ENCODE assay signal across 10 mouse cellular contexts in genomic region chr7:92765426-92765825, GRCm38 (mm10). TPM values are rescaled to one million over a fixed set of nuclear protein-coding genes. Genes with fewer than 3 reads are reported as not detected.
DNase-seq lines count a peak whose midpoint lies in the region; ATAC-seq and TF ChIP-seq lines count a peak whose summit lies in the region.
"Had no signal": no experiment of that assay in that cellular context is flagged by ENCODE, and none has a peak within 500 bp of the region (broad histone marks: within the 10 kb centered on the region; RNA-seq: fewer than 3 reads in every experiment).

No protein-coding gene starts in this region.

- H3K4me2 ChIP-seq in forebrain, embryonic 14.5 days (ENCODE audit: low read length), result no peak overlapping the region
- no peak overlapping the region for H3K4me2 ChIP-seq in forebrain, embryonic 11.5 days (ENCODE audit: low read depth, low read length, severe bottlenecking)
- no peak overlapping the region for H3K4me2 ChIP-seq in heart, embryonic 16.5 days (ENCODE audit: low read depth, low read length)
- H3K4me2 ChIP-seq: midbrain, embryonic 12.5 days had no signal

- no peak overlapping the region for H3K9ac ChIP-seq in forebrain, embryonic 14.5 days (ENCODE audit: low read length)
- no peak overlapping the region for H3K9ac ChIP-seq in forebrain, embryonic 11.5 days (ENCODE audit: low read length)
- no peak overlapping the region for H3K9ac ChIP-seq in heart, embryonic 16.5 days (ENCODE audit: low read length)
- H3K9ac ChIP-seq: liver, embryonic 14.5 days; midbrain, embryonic 12.5 days had no signal

- intact Hi-C loops in left cerebral cortex, postnatal 4 days (cut with DNase I), result no loop called here

- H3K36me3 ChIP-seq in forebrain, embryonic 14.5 days (ENCODE audit: control insufficient read depth, insufficient read depth, low read length), result no peaks in the 10 kb centered on the region
- H3K36me3 ChIP-seq in forebrain, embryonic 11.5 days (ENCODE audit: control insufficient read depth, insufficient read depth, low read length), result no peaks in the 10 kb centered on the region
- H3K36me3 ChIP-seq in heart, embryonic 16.5 days (ENCODE audit: control insufficient read depth, insufficient read depth), result no peaks in the 10 kb centered on the region
- H3K36me3 ChIP-seq: midbrain, embryonic 12.5 days had no signal

- DNase-seq in forebrain, embryonic 14.5 days (ENCODE audit: low spot score), result peak; percentile 42
- no peak for DNase-seq in forebrain, embryonic 11.5 days (ENCODE audit: low spot score)
- DNase-seq in left cerebral cortex, postnatal 4 days, result peak; percentile 65
- DNase-seq in left cerebral cortex, adult 18-20 months (ENCODE audit: low spot score in 2 of 2), result no peak
- DNase-seq in brain, embryonic 14.5 days (ENCODE audit: low read depth), result peak; percentile 33
- DNase-seq in ovary, postnatal 36 days (ENCODE audit: low spot score), result no peak
- DNase-seq in thymus, postnatal 4 days, result no peak

- TF ChIP-seq POLR2A in brain, embryonic 14.5 days (IDR thresholded peaks at IDR 0.05; ENCODE audit: borderline replicate concordance, extremely low read depth, insufficient read depth, insufficient read length, poor library complexity, severe bottlenecking), result no peak

- no peak for TF ChIP-seq CTCF in brain, embryonic 14.5 days (IDR thresholded peaks at IDR 0.05; ENCODE audit: borderline replicate concordance, extremely low read depth, insufficient read depth, insufficient read length)

- H3K9me3 ChIP-seq in forebrain, embryonic 14.5 days (replicated peaks; ENCODE audit: control insufficient read depth, low read length), result no peaks in the 10 kb centered on the region
- H3K9me3 ChIP-seq in forebrain, embryonic 11.5 days (ENCODE audit: control insufficient read depth, low read length), result no peaks in the 10 kb centered on the region
- no peaks in the 10 kb centered on the region for H3K9me3 ChIP-seq in heart, embryonic 16.5 days (replicated peaks; ENCODE audit: control insufficient read depth, low read length)
- H3K9me3 ChIP-seq: midbrain, embryonic 12.5 days had no signal

- no peak overlapping the region for H3K27ac ChIP-seq in forebrain, embryonic 14.5 days (ENCODE audit: low read depth, low read length)
- H3K27ac ChIP-seq in forebrain, embryonic 11.5 days (ENCODE audit: low read depth, low read length), result no peak overlapping the region
- no peak overlapping the region for H3K27ac ChIP-seq in heart, embryonic 16.5 days (ENCODE audit: low read length)
- H3K27ac ChIP-seq: liver, embryonic 14.5 days; midbrain, embryonic 12.5 days had no signal

- H3K4me3 ChIP-seq in forebrain, embryonic 14.5 days (ENCODE audit: low read depth, low read length), result no peak overlapping the region
- no peak overlapping the region for H3K4me3 ChIP-seq in forebrain, embryonic 11.5 days (ENCODE audit: low read depth, low read length)
- H3K4me3 ChIP-seq in heart, embryonic 16.5 days (ENCODE audit: low read length), result no peak overlapping the region
- H3K4me3 ChIP-seq: midbrain, embryonic 12.5 days had no signal

- H3K27me3 ChIP-seq in forebrain, embryonic 14.5 days (replicated peaks; ENCODE audit: control insufficient read depth, insufficient read depth, low read length), result no peaks in the 10 kb centered on the region
- H3K27me3 ChIP-seq in forebrain, embryonic 11.5 days (ENCODE audit: control insufficient read depth, insufficient read depth, low read length), result no peaks in the 10 kb centered on the region
- H3K27me3 ChIP-seq in heart, embryonic 16.5 days (ENCODE audit: control insufficient read depth, insufficient read depth, low read length), result no peaks in the 10 kb centered on the region
- H3K27me3 ChIP-seq: midbrain, embryonic 12.5 days had no signal

- 0 out of 2 replicates have a peak, but pooled peaks have one; percentile 57 for ATAC-seq in forebrain, embryonic 14.5 days
- no peak for ATAC-seq in forebrain, embryonic 11.5 days (replicated peaks; ENCODE audit: low FRiP score)
- ATAC-seq in heart, embryonic 16.5 days (replicated peaks; ENCODE audit: extremely low read depth, insufficient read depth, low FRiP score), result peak; percentile 69; the same call in 1 of the 2 replicates

- H3K4me1 ChIP-seq in forebrain, embryonic 14.5 days (ENCODE audit: control insufficient read depth, insufficient read depth, low read length), result peaks cover 5% of the 10 kb centered on the region; the same call in 1 of the 2 replicates
- 0 out of 2 replicates have a peak, but pooled peaks cover 2% of the 10 kb centered on the region for H3K4me1 ChIP-seq in forebrain, embryonic 11.5 days (replicated peaks; ENCODE audit: control insufficient read depth, insufficient read depth, low read length)
- H3K4me1 ChIP-seq in heart, embryonic 16.5 days (ENCODE audit: control insufficient read depth, insufficient read depth, low read length), result peaks cover 10% of the 10 kb centered on the region
- H3K4me1 ChIP-seq: midbrain, embryonic 12.5 days had no signal

- WGBS in forebrain, embryonic 14.5 days, result 60% methylated on average over 9 of the region's 9 CpGs
- WGBS in forebrain, embryonic 11.5 days, result 80% methylated on average over 9 of the region's 9 CpGs
- WGBS in heart, embryonic 16.5 days, result 48% methylated on average over 9 of the region's 9 CpGs

RNA-seq across cellular contexts. Expression of gene Rab30, which starts 24.0 kb away (rescaled TPM):
- 25.9 and 27.5 TPM in 2 replicates for polyA plus RNA-seq in forebrain, embryonic 14.5 days (2014; fragmentation: Nextera tagmentation; extraction: Ambion mirVana)
- polyA plus RNA-seq in forebrain, embryonic 11.5 days (2014; fragmentation: Nextera tagmentation; extraction: Ambion mirVana), result 18.2 and 19.1 TPM in 2 replicates
- total RNA-seq in left cerebral cortex, postnatal 4 days (2021), result 10 to 100 TPM; 33.4 to 35.7 TPM
- 10 to 100 TPM; 39.4 to 40.6 TPM for total RNA-seq in left cerebral cortex, adult 18-20 months (2021)
- 9.9 and 12.9 TPM in 2 replicates for polyA plus RNA-seq in brain, embryonic 14.5 days (2012; rRNA removed)
- polyA plus RNA-seq in heart, embryonic 16.5 days (2015; fragmentation: Nextera tagmentation; extraction: Ambion mirVana), result 7.6 and 8.8 TPM in 2 replicates

Comparison
In these comparisons a context has a peak if more than half of its experiments do, and no peak if none do; other contexts are left out.
1. DNase-seq: peak in forebrain, embryonic 14.5 days (single experiment), left cerebral cortex, postnatal 4 days (single experiment) and brain, embryonic 14.5 days (single experiment); none in forebrain, embryonic 11.5 days (single experiment), left cerebral cortex, adult 18-20 months (0 of 2), ovary, postnatal 36 days (single experiment) and thymus, postnatal 4 days (single experiment).